Mouse (Mus musculus) G1E (cell line): ENCODE data around the gene Kcne4. TPM values are rescaled to one million over a fixed set of nuclear protein-coding genes. Genes with fewer than 3 reads are reported as not detected.
"Not testable (repeated sequence)": the region's sequence is repeated elsewhere in the genome, so short reads cannot be mapped to it uniquely, and the experiment has no call there.

Experiments
- ATAC-seq: 2 replicates; pipeline ENCODE4 v1.8.0; 2016; ENCODE audit warnings: mild to moderate bottlenecking; ENCODE audit not compliant: insufficient number of reproducible peaks, poor library complexity, low FRiP score, severe bottlenecking; ENCODE audit errors: extremely low read depth
- DNase-seq: peaks from one replicate; pipeline ENCODE4 v3.0.0; 2012; ENCODE audit warnings: low spot score
- H3K27me3 ChIP-seq: 2 replicates; pipeline ENCODE4 v1.6.1; 2012; ENCODE audit warnings: mild to moderate bottlenecking, low read length, inconsistent platforms; ENCODE audit not compliant: insufficient read depth
- H3K36me3 ChIP-seq: replicated peaks from 2 replicates; pipeline ENCODE3; 2012; ENCODE audit warnings: mild to moderate bottlenecking, inconsistent platforms
- H3K4me1 ChIP-seq: 2 replicates; pipeline ENCODE4 v1.6.1; 2012; ENCODE audit warnings: low read depth, low read length, inconsistent platforms, mixed read lengths; ENCODE audit not compliant: insufficient read depth
- H3K4me3 ChIP-seq: 2 replicates; pipeline ENCODE4 v1.5.1; 2012; ENCODE audit warnings: low read depth, mild to moderate bottlenecking, inconsistent platforms, low read length, moderate library complexity, mixed read lengths
- H3K9me3 ChIP-seq: replicated peaks from 2 replicates; pipeline ENCODE4 v1.6.1; 2012; ENCODE audit warnings: inconsistent platforms
- CTCF ChIP-seq: IDR thresholded peaks from 2 replicates; pipeline ENCODE4 v1.5.1; 2012; ENCODE audit warnings: low read depth, low read length, inconsistent platforms, mixed read lengths
- GATA1 ChIP-seq: IDR thresholded peaks from 2 replicates; pipeline ENCODE4 v1.6.1; 2012; ENCODE audit warnings: borderline replicate concordance, low read length, inconsistent platforms, mixed read lengths
- GATA2 ChIP-seq: IDR thresholded peaks from 2 replicates; pipeline ENCODE4 v1.6.1; 2012; ENCODE audit warnings: low read depth, low read length, inconsistent platforms, borderline replicate concordance
- POLR2AphosphoS5 ChIP-seq: IDR thresholded peaks from 2 replicates; pipeline ENCODE4 v1.6.1; 2012; ENCODE audit warnings: low read depth, low read length, inconsistent platforms; ENCODE audit not compliant: insufficient replicate concordance
- TAL1 ChIP-seq: conservative IDR thresholded peaks from 2 replicates; pipeline ENCODE4 v1.6.1; 2012; ENCODE audit warnings: low read depth, low read length, inconsistent platforms, mixed read lengths
- polyA plus RNA-seq: library from polyadenylated mRNA; stranded (reverse); fragments of >175 nt; gene quantifications from 2 replicates; pipeline ENCODE4 v1.2.3, GENCODE M21; 2012
- total RNA-seq, 2 experiments: library from RNA; stranded (forward) in 1 of 2; stranded (reverse) in 1 of 2; fragments of 200-1000 nt in 1 of 2; fragments of >200 nt in 1 of 2; fragmentation: Nextera tagmentation in 1 of 2; gene quantifications; 2 replicates each; pipeline ENCODE4 v1.2.3; 2014 to 2017

Kcne4 gene
- not detected in 2 replicates for total RNA-seq (2014; fragmentation: Nextera tagmentation)
- 0.11 and 0.17 TPM in 2 replicates for total RNA-seq (2017)
- not detected in 2 replicates for polyA plus RNA-seq

DNA sequence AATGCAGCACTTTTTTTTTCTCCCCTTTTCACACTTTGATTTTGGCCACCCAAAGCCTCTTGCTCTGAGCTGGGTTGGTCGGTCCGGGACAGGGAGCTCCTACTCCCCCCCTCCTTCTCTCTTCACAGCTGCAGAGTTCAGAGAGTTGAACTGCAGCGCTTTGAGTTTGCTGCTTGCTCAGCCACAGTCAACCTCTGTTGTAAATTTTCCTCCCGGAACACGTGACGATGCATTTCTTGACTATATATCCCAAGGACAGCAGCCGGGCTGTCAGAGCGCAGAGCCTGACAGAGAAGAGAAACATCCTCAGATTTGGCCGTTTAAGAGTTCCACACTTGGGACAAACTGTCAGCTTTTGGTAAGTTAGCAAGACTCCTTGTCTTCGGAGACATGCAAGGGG lies at the start of gene Kcne4:
Kcne4 (plus strand) TSS at position 120 of the 400 bp plus-strand sequence.
- no peak for DNase-seq
- H3K4me3 ChIP-seq, result no peak within 1 kb of the TSS
- no peaks in the 10 kb centered on the region for H3K4me1 ChIP-seq
- TF ChIP-seq POLR2AphosphoS5 (no peak), GATA1 (no peak), GATA2 (no peak), CTCF (no peak), TAL1 (no peak)
- ATAC-seq, result no peak
- no peaks in the 10 kb centered on the region for H3K9me3 ChIP-seq
- H3K36me3 ChIP-seq, result no peaks in the 10 kb centered on the region
- no peaks in the 10 kb centered on the region; the same call in 1 of the 2 replicates for H3K27me3 ChIP-seq

DNA sequence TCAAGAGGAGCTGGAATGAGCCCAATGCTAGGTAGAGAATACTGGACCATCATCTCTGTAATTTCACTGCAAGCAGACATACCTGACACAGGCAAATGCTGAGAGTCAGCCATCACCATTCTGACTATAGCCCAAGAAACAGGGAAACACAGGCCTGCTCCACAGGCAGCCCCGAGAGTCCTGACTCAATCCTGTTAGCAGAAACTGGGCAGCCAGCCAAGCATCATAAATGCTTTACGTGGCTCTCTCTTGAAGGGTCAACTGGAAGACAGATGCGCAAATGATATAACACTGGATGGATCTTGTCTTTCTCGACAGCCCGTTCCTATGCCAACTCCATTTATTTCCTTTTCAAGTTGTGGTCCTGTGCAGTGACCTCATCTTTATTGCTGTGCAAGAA lies 34.7 kb upstream of the Kcne4 start:
- no peaks in the 10 kb centered on the region for H3K36me3 ChIP-seq
- H3K27me3 ChIP-seq, result no peaks in the 10 kb centered on the region
- DNase-seq (no peak), ATAC-seq (no peak)
- H3K4me3 ChIP-seq, result no peak overlapping the region
- no peaks in the 10 kb centered on the region for H3K4me1 ChIP-seq
- no peaks in the 10 kb centered on the region for H3K9me3 ChIP-seq
- TF ChIP-seq POLR2AphosphoS5, result no peak
- TF ChIP-seq GATA2, result no peak
- no peak for TF ChIP-seq CTCF
- TF ChIP-seq TAL1, result no peak
- TF ChIP-seq GATA1, result no peak

DNA sequence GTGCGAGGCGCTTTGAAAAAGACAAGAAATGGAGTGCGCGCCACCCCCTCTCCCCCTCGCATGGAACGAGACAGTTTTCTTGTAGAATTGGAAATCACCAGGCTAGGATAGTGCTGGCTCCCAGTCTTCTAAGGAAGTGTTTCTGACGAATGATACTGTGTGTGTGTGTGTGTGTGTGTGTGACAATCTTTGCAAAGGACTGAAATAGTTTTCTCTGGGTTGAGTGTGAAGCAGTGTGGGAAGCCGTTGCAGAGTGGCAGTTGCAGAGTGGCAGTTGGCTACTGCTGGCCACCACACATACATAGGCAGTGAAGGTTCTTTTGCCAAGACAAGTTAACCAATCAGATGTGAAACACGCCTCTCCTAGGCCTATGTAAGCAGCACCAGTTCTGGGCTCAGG lies 31.6 kb upstream of the Kcne4 start:
- H3K4me3 ChIP-seq, H3K9me3 ChIP-seq, H3K27me3 ChIP-seq, H3K4me1 ChIP-seq, DNase-seq, H3K36me3 ChIP-seq, ATAC-seq: not testable (repeated sequence)

DNA sequence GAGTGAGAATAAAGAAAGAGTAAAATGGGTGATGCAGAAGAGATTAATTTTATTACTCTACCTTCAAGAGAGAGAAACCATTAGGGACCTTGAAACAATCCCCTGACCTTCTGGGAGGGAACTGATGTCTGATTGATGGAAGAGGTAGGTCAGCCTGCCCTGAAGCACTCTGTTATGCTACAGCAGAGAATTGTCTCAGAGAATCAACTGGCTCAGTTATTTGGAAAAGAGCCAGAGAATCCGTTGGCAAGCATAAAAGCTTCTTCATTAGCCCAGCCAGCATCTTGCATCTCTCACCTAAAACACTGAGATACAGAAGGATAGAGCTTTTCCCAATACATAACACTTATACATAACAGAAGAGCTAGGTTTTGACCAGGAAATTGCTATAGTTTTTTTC lies 26.8 kb upstream of the Kcne4 start:
- TF ChIP-seq GATA2 (no peak), POLR2AphosphoS5 (no peak), TAL1 (no peak), CTCF (no peak), GATA1 (no peak)
- DNase-seq (no peak), ATAC-seq (no peak)
- no peaks in the 10 kb centered on the region for H3K27me3 ChIP-seq
- H3K4me3 ChIP-seq, result no peak overlapping the region
- no peaks in the 10 kb centered on the region for H3K4me1 ChIP-seq
- H3K9me3 ChIP-seq, result no peaks in the 10 kb centered on the region
- no peaks in the 10 kb centered on the region for H3K36me3 ChIP-seq

DNA sequence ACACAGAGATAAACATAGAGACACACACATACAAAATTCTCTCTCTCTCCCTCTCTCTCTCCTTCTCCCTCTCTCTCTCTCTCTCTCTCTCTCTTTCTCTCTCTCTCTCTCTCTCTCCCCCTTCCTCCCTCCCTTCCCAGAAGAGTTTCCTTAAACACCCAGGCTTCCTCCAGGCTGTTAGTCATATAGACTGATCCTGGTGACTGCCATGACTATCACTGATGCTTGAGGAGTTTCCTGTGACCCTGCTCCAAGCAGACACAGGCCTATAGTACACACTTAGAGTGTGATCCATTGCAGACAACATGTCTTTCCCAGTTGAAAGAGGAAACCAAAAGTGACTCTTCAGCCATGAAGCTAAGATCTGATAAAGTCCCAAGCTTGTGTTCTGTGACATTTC lies 9.1 kb upstream of the Kcne4 start:
- Histone ChIP-seq H3K36me3 (no peaks in the 10 kb centered on the region), H3K9me3 (no peaks in the 10 kb centered on the region), H3K4me3 (no peak overlapping the region), H3K4me1 (no peaks in the 10 kb centered on the region), H3K27me3 (no peaks in the 10 kb centered on the region)
- ATAC-seq (no peak), DNase-seq (no peak)
- TF ChIP-seq TAL1 (no peak), GATA2 (no peak), CTCF (no peak), POLR2AphosphoS5 (no peak)

DNA sequence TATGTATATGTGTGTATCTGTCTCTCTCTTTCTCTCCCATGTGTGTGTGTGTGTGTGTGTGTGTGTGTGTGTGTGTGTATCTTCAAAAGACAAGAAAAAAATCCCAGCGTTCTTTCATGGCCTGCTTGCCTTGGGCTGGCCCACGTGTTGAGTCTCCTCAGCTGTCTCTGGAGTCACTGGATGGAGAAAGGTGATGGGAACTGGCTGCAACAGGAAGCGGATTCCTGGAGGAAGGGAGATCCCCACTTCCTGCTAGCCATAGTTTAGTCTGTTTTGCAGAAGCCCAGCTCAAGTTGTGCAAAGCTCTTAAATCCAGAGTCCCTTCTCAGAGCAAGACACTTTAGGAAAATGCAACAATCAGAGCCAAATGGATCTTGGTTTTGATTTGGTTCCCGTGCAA lies 6.7 kb upstream of the Kcne4 start:
- ATAC-seq, result no peak
- H3K36me3 ChIP-seq, result no peaks in the 10 kb centered on the region
- TF ChIP-seq GATA1, result no peak
- no peak for TF ChIP-seq GATA2
- TF ChIP-seq TAL1, result no peak
- no peak for TF ChIP-seq CTCF
- no peak for TF ChIP-seq POLR2AphosphoS5

DNA sequence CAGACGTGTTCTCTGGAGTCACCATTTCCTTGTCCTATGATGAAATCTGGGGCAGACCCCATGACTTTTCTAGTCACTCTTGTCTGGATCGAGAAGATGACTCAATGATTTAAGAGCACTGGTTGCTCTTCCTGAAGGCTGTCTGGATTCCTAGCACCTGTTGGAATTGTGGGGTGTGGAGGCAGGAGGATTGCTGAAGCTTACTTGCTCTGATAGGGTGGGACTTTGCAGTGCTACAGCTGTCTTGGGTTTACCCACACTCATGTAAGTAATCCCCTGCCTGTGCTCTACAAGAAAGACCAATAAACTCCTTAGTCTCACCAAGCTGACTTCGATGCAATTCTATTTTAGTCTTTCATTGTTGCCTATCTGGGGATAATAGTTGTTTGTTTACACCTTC lies 5.7 kb upstream of the Kcne4 start:
- ATAC-seq (no peak), DNase-seq (no peak)
- TF ChIP-seq TAL1 (no peak), CTCF (no peak), GATA1 (no peak), POLR2AphosphoS5 (no peak), GATA2 (no peak)
- Histone ChIP-seq H3K4me1 (no peaks in the 10 kb centered on the region), H3K36me3 (no peaks in the 10 kb centered on the region), H3K4me3 (no peak overlapping the region), H3K9me3 (no peaks in the 10 kb centered on the region), H3K27me3 (no peaks in the 10 kb centered on the region)

More for the DNA sequence above, 6.7 kb upstream of the Kcne4 start:
- no peak overlapping the region for H3K4me3 ChIP-seq
- H3K4me1 ChIP-seq, result no peaks in the 10 kb centered on the region
- H3K27me3 ChIP-seq, result no peaks in the 10 kb centered on the region
- no peak for DNase-seq
- no peaks in the 10 kb centered on the region for H3K9me3 ChIP-seq
